Mouse (Mus musculus) leukemia stem cell, adult 10-12 weeks (primary cell): Measurements from ENCODE around the gene St3gal3. TPM values are rescaled to one million over a fixed set of nuclear protein-coding genes. Genes with fewer than 3 reads are reported as not detected.

ENCODE experiments used
- polyA plus RNA-seq: library from polyadenylated mRNA; stranded (reverse); fragments of >175 nt; gene quantifications from 2 replicates; pipeline ENCODE4 v1.2.3, GENCODE M21; 2012; ENCODE audit warnings: low replicate concordance

St3gal3 gene
- 21.6 and 35.8 TPM in 2 replicates for polyA plus RNA-seq

DNA sequence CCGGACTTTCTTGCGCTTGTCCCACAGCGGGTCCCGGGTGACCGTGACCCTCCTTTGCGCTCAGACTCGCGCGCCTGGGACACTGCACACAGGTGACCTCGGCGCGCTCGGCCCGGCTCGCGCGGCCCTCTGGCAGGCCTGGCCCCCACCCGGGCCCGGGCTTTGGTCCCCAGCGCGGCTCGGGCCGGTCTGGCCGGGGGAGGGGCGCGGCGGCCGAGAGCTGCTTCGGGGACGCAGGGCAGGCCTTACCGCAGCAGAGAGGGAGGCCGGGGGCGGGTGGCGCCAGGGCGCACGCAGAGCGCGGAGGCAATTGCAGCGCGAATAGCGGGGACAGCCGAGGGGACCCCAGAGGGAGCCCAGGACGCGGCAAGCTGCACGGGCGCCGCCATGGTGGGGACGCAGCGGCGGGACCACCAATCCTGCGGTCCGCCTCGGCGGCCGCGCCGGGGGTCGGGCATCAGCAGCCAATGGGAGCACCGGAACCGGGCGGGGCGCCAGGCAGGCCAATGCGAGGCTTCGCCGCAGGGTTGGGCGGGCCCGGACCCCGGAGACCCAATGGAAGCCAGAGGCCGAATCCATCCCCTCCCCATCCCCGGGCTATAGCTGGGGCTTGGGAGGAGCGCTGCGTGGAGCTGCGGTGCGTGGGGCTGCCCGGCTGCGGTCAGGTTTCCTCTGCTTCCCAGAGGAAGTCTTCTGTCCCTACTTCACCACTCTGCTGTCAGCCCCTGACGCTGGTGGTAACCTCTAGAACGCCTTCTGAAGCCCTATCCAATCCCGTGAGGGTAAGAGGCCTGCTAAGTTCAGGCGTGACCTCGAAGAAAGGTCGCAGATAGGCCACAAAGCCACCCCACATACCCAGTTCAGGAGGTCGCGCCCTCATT, at the start of gene St3gal3:
Gene St3gal3 (minus strand): TSS at position 430 of the 881 bp plus-strand sequence.

DNA sequence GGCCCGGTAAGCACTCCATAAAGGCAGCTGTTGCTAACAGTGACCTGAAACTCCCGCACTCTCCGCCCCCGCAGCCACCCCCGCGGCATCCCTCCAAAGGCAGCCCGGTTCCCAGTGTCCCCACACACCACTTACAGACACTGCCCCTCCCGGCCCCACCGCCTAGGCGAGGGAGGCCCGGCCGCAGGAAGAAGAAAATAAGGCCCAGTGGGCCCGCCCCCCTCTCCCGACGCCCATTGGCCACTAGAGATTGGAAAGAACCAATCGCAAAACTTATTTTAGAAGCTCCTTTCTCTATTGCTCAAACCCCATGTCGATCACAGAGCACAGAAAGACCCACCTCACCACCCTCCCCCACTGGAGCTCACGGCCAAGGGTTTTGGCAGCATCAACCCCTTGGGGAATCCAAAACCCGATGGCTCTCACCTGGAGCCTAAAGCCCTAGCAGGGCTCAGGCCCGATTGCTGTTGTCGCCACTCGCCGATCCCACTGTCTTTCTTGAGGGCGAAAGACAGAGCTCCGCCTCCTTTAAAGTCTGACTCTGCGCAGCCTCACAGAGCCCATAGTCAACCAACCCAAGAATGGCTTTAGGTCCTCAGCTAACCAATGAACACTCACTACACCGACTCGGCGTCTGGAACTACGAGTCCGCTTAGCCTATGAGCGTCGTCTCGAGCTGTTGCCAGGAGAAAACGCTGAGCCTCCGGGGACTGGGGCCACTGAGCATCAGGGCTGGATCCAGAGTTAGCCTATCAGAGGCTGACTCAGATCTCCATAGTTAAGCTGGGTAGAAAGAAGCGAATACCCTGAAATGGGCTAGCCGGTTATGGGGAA, 45.0 kb upstream of the St3gal3 start, which contains the start of gene Kdm4a:
Gene Kdm4a (minus strand): TSS at position 577 of the 834 bp plus-strand sequence.

GRCm38 (mm10) chr4:117929391-117929881, 205.3 kb downstream of the St3gal3 start, which contains the start of gene Artn:
Gene Artn, minus strand, starts transcription at chr4:117929763.

DNA sequence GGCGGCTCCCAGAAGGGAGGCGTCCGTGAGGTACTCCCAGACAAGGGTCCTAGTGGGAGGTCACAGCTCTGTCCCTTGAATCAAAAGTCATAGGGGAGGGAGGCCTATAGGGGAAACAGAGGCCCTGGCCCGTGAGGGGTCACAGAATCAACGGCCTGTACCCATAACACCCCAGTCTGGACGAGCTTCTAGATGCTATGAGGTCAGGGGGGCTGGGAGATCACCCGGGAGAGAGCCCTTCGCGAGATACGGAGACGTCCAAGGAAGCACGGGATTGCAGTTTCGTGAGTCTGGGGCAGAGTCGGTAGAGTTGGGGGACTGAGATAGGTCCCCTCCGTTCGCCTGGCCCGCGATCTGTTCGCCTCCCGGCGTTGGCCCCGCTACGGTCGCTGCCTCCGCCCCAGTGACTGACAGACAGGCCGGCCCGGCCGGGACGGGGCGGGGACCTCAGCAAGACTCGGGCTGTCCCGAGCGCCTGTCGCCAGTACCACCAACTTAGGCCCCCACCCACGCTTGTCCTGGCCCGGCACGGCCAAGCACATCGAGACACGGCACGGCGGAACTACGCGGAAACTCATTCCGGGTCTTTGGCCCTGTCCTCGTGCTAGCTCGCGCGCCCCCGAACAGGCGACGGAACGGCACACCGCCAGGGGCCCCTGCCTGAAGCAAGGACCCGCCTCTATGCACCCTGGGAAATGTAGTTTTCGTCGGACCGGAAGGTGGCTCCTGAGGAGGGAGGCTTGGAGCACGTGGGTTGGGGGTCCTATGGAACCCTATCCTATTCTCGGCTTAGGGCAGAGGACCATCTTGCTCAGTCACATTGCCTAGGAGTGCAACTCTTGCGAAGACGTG, 219.9 kb downstream of the St3gal3 start, which contains the start of gene Ipo13:
Gene Ipo13 (minus strand): TSS at position 409 of the 852 bp plus-strand sequence.

DNA sequence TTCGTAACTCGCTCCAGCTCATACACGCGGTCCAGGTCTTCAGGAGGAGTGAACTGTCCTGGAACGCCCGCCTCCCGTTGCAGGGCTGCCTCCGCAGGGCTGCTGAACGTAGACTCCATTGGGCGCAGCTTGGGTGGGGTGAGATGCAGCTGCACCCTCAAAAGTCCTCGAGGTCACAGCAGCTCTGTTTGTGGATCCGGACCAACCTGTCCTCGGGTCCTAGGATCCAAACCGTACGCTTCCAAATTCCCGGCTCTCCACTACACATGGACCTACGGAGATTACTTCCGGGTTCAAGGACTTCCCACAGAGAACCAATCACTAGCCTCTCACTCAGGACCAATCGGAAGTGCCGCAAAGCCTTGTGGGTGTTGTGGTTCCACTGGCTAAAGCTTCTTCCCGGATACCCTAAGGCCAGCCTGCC, 243.0 kb downstream of the St3gal3 start, which contains the start of gene Dph2:
Gene Dph2 (minus strand): TSS at position 295 of the 424 bp plus-strand sequence.

DNA sequence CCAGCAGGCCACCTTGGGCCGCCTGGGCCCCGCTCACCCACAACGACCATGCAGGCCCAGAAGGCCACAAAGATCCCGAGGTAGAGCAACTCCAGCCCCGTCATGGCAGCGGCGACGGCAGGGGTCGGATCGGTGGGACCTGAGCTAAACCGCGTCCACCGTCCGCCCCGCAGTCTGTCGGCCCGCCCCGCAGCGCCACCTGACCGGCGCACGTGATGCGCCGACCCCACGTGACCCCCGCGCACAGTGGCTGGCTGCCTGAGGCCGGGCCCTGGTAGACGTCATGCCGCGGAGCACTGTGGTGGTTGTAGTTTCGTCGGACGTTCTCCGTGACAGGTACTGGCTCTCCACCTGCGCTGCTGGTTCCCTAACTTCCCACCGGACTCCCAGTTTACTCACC, 247.6 kb downstream of the St3gal3 start, which contains the start of gene Atp6v0b:
Gene Atp6v0b (minus strand): TSS at position 201 of the 400 bp plus-strand sequence.

DNA sequence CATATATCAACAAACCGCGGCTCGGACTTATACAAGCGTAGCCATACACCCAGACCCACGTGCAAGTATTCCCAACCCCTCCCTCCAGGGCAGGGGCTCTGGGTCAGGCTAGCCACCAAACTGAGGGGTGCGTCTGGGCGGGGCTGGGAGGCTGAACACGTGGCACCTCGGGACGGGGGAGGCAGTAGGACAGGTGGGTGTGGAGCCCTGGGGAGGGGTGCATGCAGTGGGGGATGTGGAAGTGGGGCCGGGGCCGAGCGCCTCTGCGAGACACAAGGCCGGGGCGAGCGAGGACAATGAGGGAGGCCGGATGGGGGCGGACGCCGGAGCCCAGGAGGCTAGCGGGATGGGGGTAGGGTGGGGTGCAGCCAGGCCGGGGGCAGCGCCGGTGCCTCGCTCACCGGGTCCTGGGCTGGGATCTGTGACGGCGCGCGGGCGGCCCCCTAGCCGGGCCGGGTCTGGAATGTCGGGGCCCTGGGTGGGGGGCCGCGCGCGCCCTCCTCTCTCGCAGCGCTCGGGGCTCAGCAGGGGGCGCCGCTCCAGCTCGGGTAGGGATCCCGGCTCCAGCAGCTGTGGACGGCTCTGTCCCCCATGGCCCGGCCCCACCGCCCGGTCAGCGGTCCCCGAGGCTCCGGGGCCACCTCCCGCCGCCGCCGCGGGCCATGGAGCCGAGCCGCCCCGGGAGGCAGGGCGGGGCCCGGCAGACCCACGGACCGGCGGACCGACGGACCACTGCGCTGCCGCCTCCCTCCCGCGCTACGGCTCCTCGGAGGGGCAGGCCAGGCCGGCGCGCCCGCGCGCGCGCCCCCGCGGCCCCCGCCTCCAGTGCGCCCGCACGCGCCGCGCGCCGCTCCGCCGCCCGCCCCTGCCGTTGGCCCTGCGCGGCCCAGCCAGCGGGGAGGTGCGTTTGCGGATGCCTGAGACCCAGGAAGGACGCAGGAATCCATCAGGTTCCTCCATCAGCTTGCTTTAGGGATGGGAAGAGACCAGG, 251.7 kb downstream of the St3gal3 start, which contains the start of gene B4galt2:
Gene B4galt2 (minus strand): TSS at position 787 of the 991 bp plus-strand sequence.

Other genes starting within 250 kb of the St3gal3 start
- gene Atp6v0b, start 247.6 kb downstream of the St3gal3 start, polyA plus RNA-seq, result 59.5 and 456 TPM in 2 replicates
- 11.8 and 31.2 TPM in 2 replicates for gene Dph2, start 242.9 kb downstream of the St3gal3 start, polyA plus RNA-seq
- 16.8 and 36.7 TPM in 2 replicates for gene Ipo13, start 219.9 kb downstream of the St3gal3 start, polyA plus RNA-seq
- gene Artn, start 205.2 kb downstream of the St3gal3 start, polyA plus RNA-seq, result 5.9 and 17.9 TPM in 2 replicates
- gene Kdm4a, start 45.1 kb upstream of the St3gal3 start, polyA plus RNA-seq, result 16.5 and 26.6 TPM in 2 replicates
- gene Ptprf, start 156.5 kb upstream of the St3gal3 start, polyA plus RNA-seq, result 0.97 and 1.3 TPM in 2 replicates